Comparison of ENCODE assay signal across 20 mouse cellular contexts in the genomic region with DNA sequence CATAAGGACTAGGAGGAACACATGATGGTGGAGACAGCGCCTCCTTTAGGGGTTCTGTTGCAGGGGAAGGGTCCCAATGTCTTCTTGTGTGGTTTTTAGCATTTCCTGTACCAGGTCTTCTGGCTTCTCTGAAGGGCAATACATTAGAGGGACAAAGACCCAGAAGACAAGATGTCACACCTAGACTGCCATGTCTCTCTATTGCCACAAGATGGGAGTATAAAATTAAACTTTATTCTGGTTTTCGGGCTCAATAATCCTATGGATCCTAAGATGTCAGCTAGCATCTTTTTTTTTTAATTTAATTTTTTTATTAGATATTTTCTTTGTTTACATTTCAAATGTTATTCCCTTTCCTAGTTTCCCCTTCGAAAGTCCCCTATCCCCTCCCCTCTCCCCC. TPM values are rescaled to one million over a fixed set of nuclear protein-coding genes. Genes with fewer than 3 reads are reported as not detected.
DNase-seq lines count a peak whose midpoint lies in the region; ATAC-seq and TF ChIP-seq lines count a peak whose summit lies in the region.
"Had no signal": no experiment of that assay in that cellular context is flagged by ENCODE, and none has a peak within 500 bp of the region (broad histone marks: within the 10 kb centered on the region; RNA-seq: fewer than 3 reads in every experiment).

No protein-coding gene starts in this region.

- no peak overlapping the region for H3K4me3 ChIP-seq in left cerebral cortex, adult 2 months
- H3K4me3 ChIP-seq: heart, embryonic 15.5 days; kidney, embryonic 15.5 days; megakaryocyte, embryonic 14.5 days had no signal

- ATAC-seq in frontal cortex, adult (ENCODE audit: low TSS enrichment): peak; percentile 64; the same call in 1 of the 2 replicates
- ATAC-seq: activated CD4-positive, CD25-positive, alpha-beta regulatory T cell, adult 4 months; forebrain, embryonic 16.5 days had no signal

- peak; percentile 52 for TF ChIP-seq CTCF in left cerebral cortex, adult 2 months (IDR thresholded peaks at IDR 0.05)

- H3K27ac ChIP-seq in left cerebral cortex, adult 2 months: no peak overlapping the region
- H3K27ac ChIP-seq: heart, embryonic 15.5 days; kidney, embryonic 15.5 days had no signal

- intact Hi-C loops in left cerebral cortex, adult 2 months (cut with DNase I): no loop called here
- intact Hi-C loops in left cerebral cortex, postnatal 14 days (cut with DNase I): no loop called here

- DNase-seq in frontal cortex, adult 2 months (ENCODE audit: extremely low spot score in 1 of 2, low spot score in 1 of 2): no peak
- DNase-seq in left cerebral cortex, adult 2 months (ENCODE audit: extremely low spot score in 1 of 2, low spot score in 2 of 2): no peak
- no peak for DNase-seq in left cerebral cortex, postnatal 14 days (ENCODE audit: low spot score in 2 of 2)
- DNase-seq in thymus, postnatal 14 days: peak; percentile 21
- no peak for DNase-seq in thymus, postnatal 10 days (ENCODE audit: low spot score in 2 of 2)
- peak; percentile 24 for DNase-seq in thymus, postnatal 4 days
- no peak for DNase-seq in heart, adult 11 months
- DNase-seq: B cell, adult 2 months; cerebellum, adult 11 months; gastrocnemius, postnatal 36 days; left cerebral cortex, postnatal 4 days; lung, adult 2 months; right cerebral cortex, postnatal 25 days had no signal

RNA-seq across cellular contexts. Expression of a gene that starts 16.8 kb away (rescaled TPM):
- polyA plus RNA-seq in frontal cortex, adult 2 months (2012; rRNA removed): 0.27 and 0.96 TPM in 2 replicates
- under 1 TPM; 0.23 to 0.66 TPM for total RNA-seq in left cerebral cortex, adult 2 months (2021)
- under 1 TPM in 1 of 2 experiments, not detected in 1; 0.29 TPM for total RNA-seq in left cerebral cortex, postnatal 14 days (2021)
- polyA plus RNA-seq: activated CD4-positive, CD25-positive, alpha-beta regulatory T cell, adult 4 months had no signal

RNA-seq across cellular contexts. Expression of a gene that starts 19.0 kb away (rescaled TPM):
- polyA plus RNA-seq in frontal cortex, adult 2 months (2012; rRNA removed): 3.0 and 3.5 TPM in 2 replicates
- 1 to 10 TPM; 2.7 to 3.3 TPM for total RNA-seq in left cerebral cortex, adult 2 months (2021)
- total RNA-seq in left cerebral cortex, postnatal 14 days (2021): 1 to 10 TPM; 1.4 to 1.8 TPM

RNA-seq across cellular contexts. Expression of a gene that starts 19.1 kb away (rescaled TPM):
- polyA plus RNA-seq in frontal cortex, adult 2 months (2012; rRNA removed): 101 and 114 TPM in 2 replicates
- 10 to 100 TPM; 51.7 to 56.9 TPM for total RNA-seq in left cerebral cortex, adult 2 months (2021)
- total RNA-seq in left cerebral cortex, postnatal 14 days (2021): 10 to 100 TPM; 36.0 to 36.6 TPM

RNA-seq across cellular contexts. Expression of a gene that starts 56.3 kb away (rescaled TPM):
- 2.2 and 2.4 TPM in 2 replicates for polyA plus RNA-seq in frontal cortex, adult 2 months (2012; rRNA removed)
- 1 to 10 TPM; 3.3 to 3.4 TPM for total RNA-seq in left cerebral cortex, adult 2 months (2021)
- total RNA-seq in left cerebral cortex, postnatal 14 days (2021): 1 to 10 TPM; 1.0 to 1.5 TPM
- total RNA-seq: adrenal gland, postnatal 4 days; gastrocnemius, postnatal 36 days had no signal
- polyA plus RNA-seq: activated CD4-positive, CD25-positive, alpha-beta regulatory T cell, adult 4 months; heart, embryonic 15.5 days; kidney, embryonic 15.5 days; lung, adult 2 months had no signal

Comparison
In these comparisons a context has a peak if more than half of its experiments do, and no peak if none do; other contexts are left out.
1. DNase-seq: peak in thymus, postnatal 14 days (single experiment) and thymus, postnatal 4 days (single experiment); none in frontal cortex, adult 2 months (0 of 2), left cerebral cortex, adult 2 months (0 of 2), left cerebral cortex, postnatal 14 days (0 of 2), thymus, postnatal 10 days (0 of 2) and heart, adult 11 months (single experiment).